Mouse (Mus musculus) intestine, embryonic 14.5 days (tissue): ENCODE measurements at regions not wholly inside any gene's neighbourhood (a gene's known extent, or its start where the extent isn't known, plus 50 kb on each side); places are given as distances from the start of the nearest gene placed in this dataset.
A peak's percentile ranks its signal among the peaks of the same experiment; 100 is the strongest.

ENCODE experiments used
- ATAC-seq: fragments of 200-750 bp; cut with Nextera tagmentation; replicated peaks from 2 replicates; pipeline ENCODE4 v1.8.0; 2017; ENCODE audit warnings: low read depth, moderate number of reproducible peaks, moderate TSS enrichment, moderate library complexity; ENCODE audit not compliant: low FRiP score, low TSS enrichment
- DNase-seq: peaks from one replicate; pipeline ENCODE4 v3.0.0-alpha.2; 2018; ENCODE audit warnings: low spot score
- H3K27ac ChIP-seq: fragments of 300-500 bp; sonication (generic); 2 replicates; pipeline ENCODE4 v1.5.1; 2014; ENCODE audit warnings: low read depth, mild to moderate bottlenecking, control low read depth
- H3K27me3 ChIP-seq: fragments of 300-500 bp; sonication (generic); replicated peaks from 2 replicates; pipeline ENCODE4 v1.6.1; 2014; ENCODE audit warnings: low read length, control low read depth; ENCODE audit not compliant: control insufficient read depth, insufficient read depth
- H3K36me3 ChIP-seq: fragments of 300-500 bp; sonication (generic); 2 replicates; pipeline ENCODE4 v1.6.1; 2014; ENCODE audit warnings: low read length, control low read depth; ENCODE audit not compliant: control insufficient read depth, insufficient read depth
- H3K4me1 ChIP-seq: fragments of 300-500 bp; sonication (generic); replicated peaks from 2 replicates; pipeline ENCODE4 v1.6.1; 2014; ENCODE audit warnings: low read length, control low read depth, mixed read lengths; ENCODE audit not compliant: control insufficient read depth, insufficient read depth
- H3K4me2 ChIP-seq: fragments of 300-500 bp; sonication (generic); 2 replicates; pipeline ENCODE4 v1.6.1; 2014; ENCODE audit warnings: low read length
- H3K4me3 ChIP-seq: fragments of 300-500 bp; sonication (generic); 2 replicates; pipeline ENCODE4 v1.5.1; 2014; ENCODE audit warnings: low read depth, low read length, control low read depth, mixed read lengths
- H3K9ac ChIP-seq: fragments of 300-500 bp; sonication (generic); 2 replicates; pipeline ENCODE4 v1.6.1; 2014; ENCODE audit warnings: mild to moderate bottlenecking, low read length
- H3K9me3 ChIP-seq: fragments of 300-500 bp; sonication (generic); 2 replicates; pipeline ENCODE4 v1.6.1; 2016; ENCODE audit warnings: low read length, control low read depth; ENCODE audit not compliant: control insufficient read depth
- WGBS: fragments of 180-500 bp; shearing (Covaris S2); extraction: QIAGEN DNeasy Blood & Tissue Kit; methylation state at CpG from one replicate; pipeline ENCODE4 v1.1.7; 2014; 5-methylcytosine and 5-hydroxymethylcytosine counted together

DNA sequence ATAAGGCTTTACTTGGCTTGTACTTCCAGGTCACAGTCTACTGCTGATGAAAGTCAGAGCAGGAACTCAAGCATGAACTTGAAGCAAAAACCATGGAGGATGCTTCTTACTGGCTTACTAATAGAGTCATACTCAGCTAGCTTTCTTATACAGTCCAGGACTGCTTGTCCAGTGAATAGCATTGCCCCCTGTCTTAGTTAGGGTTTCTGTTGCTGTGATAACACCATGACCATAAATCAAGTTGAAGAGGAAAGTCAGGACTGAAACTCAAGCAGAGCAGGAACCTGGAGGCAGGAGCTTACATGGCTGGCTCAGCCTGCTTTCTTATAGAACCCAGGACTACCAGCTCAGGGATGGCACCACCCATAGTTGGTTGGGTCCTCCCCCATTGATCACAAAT is 602.9 kb upstream of the Auts2 start:
- Histone ChIP-seq H3K4me1 (no peaks in the 10 kb centered on the region), H3K36me3 (no peaks in the 10 kb centered on the region), H3K9ac (no peak overlapping the region), H3K4me3 (no peak overlapping the region), H3K9me3 (no peaks in the 10 kb centered on the region), H3K4me2 (no peak overlapping the region), H3K27me3 (no peaks in the 10 kb centered on the region), H3K27ac (no peak overlapping the region)
- DNase-seq (no peak), ATAC-seq (no peak)

DNA sequence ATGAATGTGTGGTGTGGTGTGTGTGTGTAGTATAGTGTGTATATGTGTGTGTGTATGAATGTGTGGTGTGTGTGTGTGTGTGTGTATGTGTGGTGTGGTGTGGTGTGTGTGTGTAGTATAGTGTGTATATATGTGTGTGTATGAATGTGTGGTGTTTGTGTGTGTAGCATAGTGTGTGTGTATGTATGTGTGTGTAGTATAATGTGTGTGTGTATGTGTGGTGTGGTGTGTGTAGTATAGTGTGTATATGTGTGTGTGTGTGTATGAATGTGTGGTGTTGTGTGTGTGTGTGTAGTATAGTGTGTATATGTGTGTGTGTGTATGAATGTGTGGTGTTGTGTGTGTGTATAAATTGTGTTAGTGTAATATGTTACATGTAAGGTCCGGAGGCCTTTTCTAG is 600.5 kb upstream of the Auts2 start:
- Histone ChIP-seq H3K27ac (no peak overlapping the region), H3K36me3 (no peaks in the 10 kb centered on the region), H3K9me3 (no peaks in the 10 kb centered on the region), H3K27me3 (no peaks in the 10 kb centered on the region), H3K4me2 (no peak overlapping the region), H3K4me1 (no peaks in the 10 kb centered on the region), H3K4me3 (no peak overlapping the region), H3K9ac (no peak overlapping the region)
- 96% methylated on average over 1 of the region's 1 CpGs for WGBS
- ATAC-seq: no peak
- DNase-seq: no peak

DNA sequence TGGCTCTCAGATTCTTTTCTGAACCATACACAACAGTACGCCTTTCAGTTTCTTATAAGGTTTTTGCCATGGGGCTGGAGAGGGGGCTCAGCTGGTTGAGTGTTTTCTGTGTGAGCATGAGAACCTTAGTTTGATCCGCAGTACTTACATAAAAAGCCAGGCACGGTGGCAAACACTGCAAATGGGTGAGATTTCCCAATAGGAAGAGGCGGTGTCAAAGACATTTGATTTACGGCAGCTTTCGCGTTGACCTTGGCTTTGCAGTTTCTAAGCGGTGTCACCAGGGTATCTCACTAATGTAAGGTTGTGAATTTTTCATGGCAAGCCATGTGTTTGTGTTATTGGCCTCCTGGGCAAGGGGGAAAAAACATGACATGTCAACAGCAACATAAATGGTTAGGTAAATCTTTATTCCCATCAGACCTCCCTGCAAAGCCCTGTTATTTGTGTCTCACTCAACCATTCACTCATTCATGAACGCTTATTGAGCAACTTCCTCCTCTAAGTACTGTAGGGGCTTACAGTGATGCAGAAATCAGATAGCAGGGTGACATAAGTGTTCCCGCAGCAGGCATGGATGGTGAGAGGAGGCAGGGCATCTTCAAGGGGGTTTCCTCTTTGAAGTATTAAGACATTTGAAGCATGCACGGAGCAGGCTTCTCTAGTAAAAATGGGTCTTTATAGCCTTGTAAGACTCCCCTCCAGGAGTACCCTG is 599.4 kb upstream of the Auts2 start:
- no peak for DNase-seq
- WGBS: 50% methylated on average over 11 of the region's 11 CpGs
- Histone ChIP-seq H3K4me3 (no peak overlapping the region), H3K9me3 (no peaks in the 10 kb centered on the region), H3K27me3 (no peaks in the 10 kb centered on the region), H3K4me1 (no peaks in the 10 kb centered on the region), H3K27ac (no peak overlapping the region), H3K9ac (no peak overlapping the region), H3K36me3 (no peaks in the 10 kb centered on the region), H3K4me2 (no peak overlapping the region)
- ATAC-seq: no peak

DNA sequence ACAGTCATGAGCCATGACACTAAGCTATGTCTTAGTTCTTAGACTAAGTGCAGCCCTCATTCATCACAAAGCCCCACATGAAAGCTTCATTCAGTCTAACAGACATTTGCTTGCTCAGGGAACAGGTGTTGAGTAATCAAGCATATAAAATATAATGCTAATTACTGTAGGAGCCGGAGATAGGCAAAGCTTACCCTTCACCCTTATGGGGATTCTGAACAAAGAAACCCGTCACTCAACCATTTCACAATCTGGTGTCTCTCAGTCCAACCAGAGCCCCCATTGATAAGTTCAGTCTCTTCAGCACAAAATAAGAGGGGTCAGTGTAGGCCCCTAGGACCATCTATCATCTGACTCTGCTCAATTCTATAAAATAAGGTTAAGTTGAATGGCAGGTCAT is 587.9 kb upstream of the Auts2 start:
- WGBS: 93% methylated on average over 2 of the region's 2 CpGs
- DNase-seq (no peak), ATAC-seq (no peak)
- no peaks in the 10 kb centered on the region for H3K9me3 ChIP-seq
- no peaks in the 10 kb centered on the region for H3K27me3 ChIP-seq
- no peaks in the 10 kb centered on the region for H3K4me1 ChIP-seq
- no peaks in the 10 kb centered on the region for H3K36me3 ChIP-seq
- no peak overlapping the region for H3K4me2 ChIP-seq
- no peak overlapping the region for H3K9ac ChIP-seq
- no peak overlapping the region for H3K27ac ChIP-seq
- no peak overlapping the region for H3K4me3 ChIP-seq

DNA sequence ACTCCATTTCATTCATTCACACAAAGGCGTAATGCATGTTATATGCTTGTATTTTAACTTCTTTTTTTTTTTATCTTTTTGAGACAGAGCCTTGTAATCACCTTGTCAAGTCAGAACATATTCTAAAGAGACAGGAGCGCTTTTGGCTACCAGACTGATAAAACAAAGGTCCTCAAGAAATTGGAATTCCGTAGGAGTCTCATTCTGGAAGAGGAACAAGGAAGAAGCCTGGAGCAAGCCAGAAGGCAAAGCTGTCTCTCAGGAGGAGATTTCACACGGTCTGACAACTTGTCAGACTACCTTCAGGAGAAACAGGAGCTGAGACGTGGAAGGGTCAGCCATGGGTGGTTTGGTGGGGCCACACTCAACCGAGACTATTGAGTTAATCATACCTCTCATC is 587.2 kb upstream of the Auts2 start:
- no peak for ATAC-seq
- DNase-seq: no peak
- H3K9me3 ChIP-seq: no peaks in the 10 kb centered on the region
- 80% methylated on average over 6 of the region's 6 CpGs for WGBS
- H3K36me3 ChIP-seq: no peaks in the 10 kb centered on the region
- no peak overlapping the region for H3K4me3 ChIP-seq
- no peaks in the 10 kb centered on the region for H3K4me1 ChIP-seq
- no peak overlapping the region for H3K4me2 ChIP-seq
- no peaks in the 10 kb centered on the region for H3K27me3 ChIP-seq
- H3K27ac ChIP-seq: no peak overlapping the region
- no peak overlapping the region for H3K9ac ChIP-seq

DNA sequence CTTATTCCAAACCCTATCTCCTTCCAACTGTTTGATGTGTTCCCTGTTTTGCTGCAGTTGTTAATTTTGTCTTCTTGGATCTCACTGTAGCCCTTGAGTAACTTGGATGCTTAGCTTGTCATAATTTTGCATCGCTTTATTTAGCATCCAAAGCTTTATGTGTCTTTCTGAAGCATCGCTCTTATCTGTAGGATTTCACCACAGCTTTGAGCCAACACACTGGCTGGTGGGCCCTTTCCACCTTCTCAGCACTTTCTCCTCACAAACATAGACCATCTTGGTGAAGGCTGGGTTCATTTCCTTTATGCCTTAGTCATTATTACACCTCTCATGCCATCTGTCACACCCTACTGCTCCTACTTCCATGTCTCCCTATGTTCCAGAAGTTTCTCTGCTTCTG is 581.1 kb upstream of the Auts2 start:
- DNase-seq: no peak
- no peaks in the 10 kb centered on the region for H3K4me1 ChIP-seq
- no peak overlapping the region for H3K9ac ChIP-seq
- no peak overlapping the region for H3K4me3 ChIP-seq
- H3K4me2 ChIP-seq: no peak overlapping the region
- ATAC-seq: no peak
- no peaks in the 10 kb centered on the region for H3K27me3 ChIP-seq
- H3K9me3 ChIP-seq: no peaks in the 10 kb centered on the region
- no peak overlapping the region for H3K27ac ChIP-seq
- WGBS: 93% methylated on average over 2 of the region's 2 CpGs
- no peaks in the 10 kb centered on the region for H3K36me3 ChIP-seq

DNA sequence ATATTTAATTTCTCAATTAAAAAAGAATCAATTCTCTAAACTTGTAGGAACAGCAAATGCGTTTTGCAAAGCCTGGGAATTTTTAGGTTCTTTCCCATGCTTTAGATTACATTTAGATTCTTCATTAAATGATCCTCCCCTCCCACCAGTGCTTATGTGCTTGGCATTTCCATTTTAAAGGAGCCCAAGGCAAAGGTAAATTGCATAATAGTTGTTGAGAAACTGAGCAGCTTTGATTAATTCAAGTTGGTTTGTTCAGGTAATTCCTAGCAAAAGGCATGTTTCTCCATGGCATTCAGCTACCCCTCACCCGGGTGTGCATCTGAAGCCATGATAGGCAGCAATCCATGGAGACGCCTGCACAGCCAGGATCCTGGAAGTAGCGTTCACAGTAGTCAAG is 570.8 kb upstream of the Auts2 start:
- Histone ChIP-seq H3K36me3 (no peaks in the 10 kb centered on the region), H3K9me3 (no peaks in the 10 kb centered on the region), H3K9ac (no peak overlapping the region), H3K4me1 (no peaks in the 10 kb centered on the region), H3K4me3 (no peak overlapping the region), H3K4me2 (no peak overlapping the region), H3K27me3 (no peaks in the 10 kb centered on the region), H3K27ac (no peak overlapping the region)
- no peak for ATAC-seq
- WGBS: 90% methylated on average over 4 of the region's 4 CpGs
- DNase-seq: no peak

DNA sequence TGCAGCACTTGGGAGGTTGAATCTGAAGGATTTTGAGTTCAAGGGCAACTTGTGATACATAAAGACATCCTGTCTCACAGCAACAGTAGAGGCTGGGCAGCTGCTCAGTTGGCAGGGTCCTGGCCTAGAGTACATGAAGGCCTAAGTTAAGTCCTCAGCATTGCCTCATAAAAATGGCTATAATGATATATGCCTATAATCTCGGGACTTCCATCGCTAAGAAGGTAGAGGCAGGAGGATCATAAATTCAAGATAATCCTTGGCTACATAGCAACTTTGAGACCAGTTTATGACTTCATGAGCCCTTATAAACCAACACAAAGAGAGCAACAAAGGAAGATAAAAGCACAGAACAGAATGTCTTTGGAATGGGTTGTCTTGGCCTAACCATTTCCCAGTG is 570.0 kb upstream of the Auts2 start:
- no peaks in the 10 kb centered on the region for H3K9me3 ChIP-seq
- H3K4me2 ChIP-seq: no peak overlapping the region
- H3K4me3 ChIP-seq: no peak overlapping the region
- no peaks in the 10 kb centered on the region for H3K4me1 ChIP-seq
- 60% methylated on average over 2 of the region's 2 CpGs for WGBS
- H3K27ac ChIP-seq: no peak overlapping the region
- H3K9ac ChIP-seq: no peak overlapping the region
- no peaks in the 10 kb centered on the region for H3K27me3 ChIP-seq
- no peaks in the 10 kb centered on the region for H3K36me3 ChIP-seq
- DNase-seq: no peak
- peak; percentile 68; the same call in 1 of the 2 replicates for ATAC-seq

DNA sequence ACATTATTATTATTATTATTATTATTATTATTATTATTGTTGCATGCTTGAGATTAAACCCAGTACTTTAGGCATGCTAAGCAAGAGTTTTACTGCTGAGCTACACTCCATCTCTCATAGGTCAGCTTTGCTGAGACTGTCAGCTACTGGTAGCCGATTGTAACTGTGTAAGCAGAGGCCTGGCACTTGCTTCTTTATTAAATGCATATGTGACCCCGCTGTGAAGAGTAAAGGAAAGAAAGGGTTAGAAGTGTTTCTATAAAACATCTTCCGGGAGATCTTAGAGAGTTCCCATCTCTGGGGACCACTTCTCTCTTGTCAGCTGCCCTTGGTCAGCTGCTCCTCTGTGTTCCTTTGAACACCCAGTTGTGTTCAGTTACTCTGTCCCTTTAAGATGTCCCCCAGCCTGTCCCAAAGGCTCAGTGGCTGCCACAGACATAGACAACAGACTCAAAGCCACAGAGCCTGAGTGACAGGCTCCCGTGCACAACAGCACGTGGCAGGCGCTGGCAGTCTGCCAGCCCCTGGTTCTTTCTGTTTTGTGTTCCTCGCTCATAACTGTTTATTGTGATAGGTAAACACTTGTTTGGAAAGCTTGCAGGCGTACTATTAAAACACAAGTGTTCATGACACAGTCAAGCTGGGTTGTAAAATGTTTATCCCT is 563.7 kb upstream of the Auts2 start:
- H3K36me3 ChIP-seq: no peaks in the 10 kb centered on the region
- no peak for ATAC-seq
- WGBS: 35% methylated on average over 8 of the region's 8 CpGs
- DNase-seq: peak; percentile 55
- no peaks in the 10 kb centered on the region for H3K27me3 ChIP-seq
- no peak overlapping the region for H3K9ac ChIP-seq
- no peak overlapping the region for H3K27ac ChIP-seq
- no peak overlapping the region for H3K4me3 ChIP-seq
- no peak overlapping the region for H3K4me2 ChIP-seq
- H3K4me1 ChIP-seq: peaks cover 5% of the 10 kb centered on the region; the same call in 1 of the 2 replicates
- H3K9me3 ChIP-seq: no peaks in the 10 kb centered on the region
